Mouse (Mus musculus) MEL (cell line): Measurements from ENCODE around the gene Kank3. TPM values are rescaled to one million over a fixed set of nuclear protein-coding genes. Genes with fewer than 3 reads are reported as not detected.

Experiments used
- DNase-seq: peaks from one replicate; pipeline ENCODE4 v3.0.0; 2011; ENCODE audit warnings: low read depth, low spot score
- H3K27ac ChIP-seq: 2 replicates; pipeline ENCODE4 v1.5.1; 2012; ENCODE audit warnings: low read depth, mild to moderate bottlenecking, control low read depth, low read length, moderate library complexity; ENCODE audit not compliant: control insufficient read depth
- H3K27me3 ChIP-seq, 2 experiments: fragments of 150-350 bp in 1 of 2; sonication (generic) in 1 of 2; 2 replicates each; pipeline ENCODE4 v1.6.1; 2012; ENCODE audit warnings: low read length in 2 of 2, mild to moderate bottlenecking in 2 of 2, improper control_type of control experiment in 1 of 2, moderate library complexity in 1 of 2; ENCODE audit not compliant: insufficient read depth in 2 of 2, control insufficient read depth in 1 of 2
- H3K36me3 ChIP-seq, 2 experiments: 2 replicates each; pipeline ENCODE4 v1.6.1; 2012 to 2014; ENCODE audit warnings: low read length in 2 of 2, improper control_type of control experiment in 1 of 2, inconsistent platforms in 1 of 2, mild to moderate bottlenecking in 1 of 2; ENCODE audit not compliant: insufficient read depth in 2 of 2, control insufficient read depth in 1 of 2
- H3K4me1 ChIP-seq, 2 experiments: fragments of 150-350 bp in 1 of 2; sonication (generic) in 1 of 2; 2 replicates each; pipeline ENCODE4 v1.6.1; 2012; ENCODE audit warnings: low read length in 2 of 2, improper control_type of control experiment in 1 of 2, mild to moderate bottlenecking in 1 of 2; ENCODE audit not compliant: insufficient read depth in 2 of 2, control insufficient read depth in 1 of 2
- H3K4me3 ChIP-seq, 2 experiments: fragments of 150-350 bp in 1 of 2; sonication (generic) in 1 of 2; 2 replicates each; pipeline ENCODE4 v1.5.1; 2012; ENCODE audit warnings: low read depth in 2 of 2, low read length in 2 of 2, mild to moderate bottlenecking in 2 of 2, moderate library complexity in 2 of 2, control low read depth in 1 of 2, improper control_type of control experiment in 1 of 2; ENCODE audit not compliant: control insufficient read depth in 1 of 2, insufficient read depth in 1 of 2
- H3K79me2 ChIP-seq: 2 replicates; pipeline ENCODE4 v1.6.1; 2012; ENCODE audit warnings: mild to moderate bottlenecking, low read length, moderate library complexity; ENCODE audit not compliant: control insufficient read depth, poor library complexity, insufficient read depth
- H3K9ac ChIP-seq: 2 replicates; pipeline ENCODE4 v1.6.1; 2012; ENCODE audit warnings: low read depth, mild to moderate bottlenecking, control low read depth, low read length, moderate library complexity; ENCODE audit not compliant: control insufficient read depth, poor library complexity, severe bottlenecking
- H3K9me3 ChIP-seq: fragments of 150-350 bp; sonication (generic); replicated peaks from 2 replicates; pipeline ENCODE4 v1.6.1; 2012; ENCODE audit warnings: mild to moderate bottlenecking, low read length, improper control_type of control experiment, moderate library complexity; ENCODE audit not compliant: insufficient read depth
- BHLHE40 ChIP-seq: IDR thresholded peaks from 2 replicates; pipeline ENCODE4 v1.6.1; 2012; ENCODE audit warnings: low read depth, mild to moderate bottlenecking, inconsistent platforms, low read length, improper control_type of control experiment, borderline replicate concordance
- ELF1 ChIP-seq: IDR thresholded peaks from 2 replicates; pipeline ENCODE4 v1.6.1; 2014; ENCODE audit warnings: low read depth, mild to moderate bottlenecking, inconsistent platforms, low read length, improper control_type of control experiment, moderate library complexity
- EP300 ChIP-seq, 2 experiments: IDR thresholded peaks; 2 replicates each; pipeline ENCODE4 v1.6.1; 2011; ENCODE audit warnings: improper control_type of control experiment in 2 of 2, low read length in 2 of 2, low read depth in 1 of 2, mild to moderate bottlenecking in 1 of 2
- ETS1 ChIP-seq: IDR thresholded peaks from 2 replicates; pipeline ENCODE4 v1.6.1; 2012; ENCODE audit warnings: low read depth, mild to moderate bottlenecking, inconsistent platforms, low read length, improper control_type of control experiment, moderate library complexity
- GATA1 ChIP-seq: IDR thresholded peaks from 2 replicates; pipeline ENCODE4 v1.6.1; 2011; ENCODE audit warnings: low read depth, low read length, improper control_type of control experiment
- KAT2A ChIP-seq: conservative IDR thresholded peaks from 2 replicates; pipeline ENCODE4 v1.6.1; 2012; ENCODE audit warnings: low read depth, low read length, improper control_type of control experiment, inconsistent platforms
- MAFK ChIP-seq: IDR thresholded peaks from 2 replicates; pipeline ENCODE4 v1.6.1; 2011; ENCODE audit warnings: low read depth, mild to moderate bottlenecking, low read length, improper control_type of control experiment, borderline replicate concordance
- MAZ ChIP-seq: IDR thresholded peaks from 2 replicates; pipeline ENCODE4 v1.6.1; 2012; ENCODE audit warnings: low read depth, mild to moderate bottlenecking, inconsistent platforms, low read length, improper control_type of control experiment
- MXI1 ChIP-seq: IDR thresholded peaks from 2 replicates; pipeline ENCODE4 v1.6.1; 2011; ENCODE audit warnings: mild to moderate bottlenecking, low read depth, low read length, improper control_type of control experiment
- MYB ChIP-seq: IDR thresholded peaks from 2 replicates; pipeline ENCODE4 v1.6.1; 2011; ENCODE audit warnings: mild to moderate bottlenecking, low read depth, low read length, improper control_type of control experiment
- MYC ChIP-seq: IDR thresholded peaks from 2 replicates; pipeline ENCODE4 v1.6.1; 2011; ENCODE audit warnings: low read depth, mild to moderate bottlenecking, low read length, improper control_type of control experiment, moderate library complexity
- NRF1 ChIP-seq: IDR thresholded peaks from 2 replicates; pipeline ENCODE4 v1.6.1; 2014; ENCODE audit warnings: low read depth, mild to moderate bottlenecking, inconsistent platforms, low read length, improper control_type of control experiment, moderate library complexity; ENCODE audit not compliant: poor library complexity, insufficient read depth, severe bottlenecking
- POLR2AphosphoS2 ChIP-seq: IDR thresholded peaks from 2 replicates; pipeline ENCODE4 v1.6.1; 2011; ENCODE audit warnings: low read length, improper control_type of control experiment
- POLR2AphosphoS5 ChIP-seq: IDR thresholded peaks from 2 replicates; pipeline ENCODE4 v1.6.1; 2012; ENCODE audit warnings: low read depth, borderline replicate concordance, mild to moderate bottlenecking, inconsistent platforms, low read length, moderate library complexity, mixed read lengths
- RCOR1 ChIP-seq: IDR thresholded peaks from 2 replicates; pipeline ENCODE4 v1.6.1; 2012; ENCODE audit warnings: low read depth, mild to moderate bottlenecking, inconsistent platforms, low read length, improper control_type of control experiment
- SIN3A ChIP-seq: IDR thresholded peaks from 2 replicates; pipeline ENCODE4 v1.6.1; 2012; ENCODE audit warnings: low read length, improper control_type of control experiment, inconsistent platforms
- TAL1 ChIP-seq: IDR thresholded peaks from 2 replicates; pipeline ENCODE4 v1.6.1; 2012; ENCODE audit warnings: mild to moderate bottlenecking, inconsistent platforms, low read length, moderate library complexity, mixed read lengths
- TBP ChIP-seq: IDR thresholded peaks from 2 replicates; pipeline ENCODE4 v1.8.0; 2011; ENCODE audit warnings: low read depth, low read length, improper control_type of control experiment
- UBTF ChIP-seq: IDR thresholded peaks from 2 replicates; pipeline ENCODE4 v1.6.1; 2012; ENCODE audit warnings: low read depth, mild to moderate bottlenecking, inconsistent platforms, low read length, improper control_type of control experiment, moderate library complexity, borderline replicate concordance; ENCODE audit not compliant: insufficient read depth
- ZC3H11A ChIP-seq: IDR thresholded peaks from 2 replicates; pipeline ENCODE4 v1.6.1; 2012; ENCODE audit warnings: low read depth, mild to moderate bottlenecking, inconsistent platforms, low read length, improper control_type of control experiment
- ZKSCAN1 ChIP-seq: IDR thresholded peaks from 2 replicates; pipeline ENCODE4 v1.6.1; 2012; ENCODE audit warnings: low read depth, mild to moderate bottlenecking, inconsistent platforms, low read length, improper control_type of control experiment, moderate library complexity
- ZNF384 ChIP-seq: IDR thresholded peaks from 2 replicates; pipeline ENCODE4 v1.6.1; 2012; ENCODE audit warnings: low read depth, mild to moderate bottlenecking, inconsistent platforms, low read length, improper control_type of control experiment
- polyA plus RNA-seq, 2 experiments: library from polyadenylated mRNA; stranded (reverse) in 1 of 2; unstranded in 1 of 2; fragments of >175 nt in 1 of 2; fragments of >200 nt in 1 of 2; gene quantifications; 2 replicates each; pipeline versions ENCODE4 v1.2.1 to v1.2.4; 2012; ENCODE audit warnings: low replicate concordance in 2 of 2, low read depth in 1 of 2; ENCODE audit not compliant: insufficient read length in 2 of 2, insufficient read depth in 1 of 2, missing spikeins in 1 of 2
- total RNA-seq: library from RNA; depleted of rRNA; stranded (reverse); fragments of 300-350 nt; gene quantifications from 2 replicates; pipeline ENCODE4 v1.2.3, GENCODE M21; 2012

Gene Kank3
- total and polyA plus RNA-seq, 3 experiments, result 5.2 to 5.5 TPM; not detected in 1

GRCm38 (mm10) chr17:33826850-33827249 is 16.5 kb downstream of the Kank3 start (continued):
- no peak for TF ChIP-seq ZKSCAN1
- no peak for TF ChIP-seq ETS1
- no peak for TF ChIP-seq MXI1
- TF ChIP-seq POLR2AphosphoS5, result no peak
- no peak for TF ChIP-seq MAFK
- TF ChIP-seq RCOR1, result no peak
- no peak for TF ChIP-seq KAT2A
- TF ChIP-seq ELF1, result no peak
- no peak for TF ChIP-seq POLR2AphosphoS2
- TF ChIP-seq EP300 (IDR thresholded peaks at IDR 0.05; ENCODE audit: low read depth in 1 of 2, low read length in 2 of 2), result no peak
- no peak for TF ChIP-seq MYB
- TF ChIP-seq MYC, result no peak
- no peak for TF ChIP-seq TAL1
- no peak for TF ChIP-seq MAZ
- TF ChIP-seq SIN3A, result peak; percentile 19; the same call in 1 of the 2 replicates
- no peak for TF ChIP-seq BHLHE40
- TF ChIP-seq NRF1, result no peak
- no peak for TF ChIP-seq TBP
- TF ChIP-seq, all 39 proteins: peak for 8

- no peak for TF ChIP-seq POLR2AphosphoS5
- TF ChIP-seq TBP, result no peak
- TF ChIP-seq GATA1, result no peak
- TF ChIP-seq MAZ, result no peak
- no peak for TF ChIP-seq ZNF384
- no peak for TF ChIP-seq UBTF
- no peak for TF ChIP-seq ZC3H11A
- peaks cover 0 to 5% of the 10 kb centered on the region in 2 experiments; a peak in 2 of 4 replicates for H3K4me1 ChIP-seq
- no peak overlapping the region for H3K4me3 ChIP-seq
- H3K9ac ChIP-seq, result no peak overlapping the region
- H3K27me3 ChIP-seq, result no peaks in the 10 kb centered on the region
- peaks cover 11 to 13% of the 10 kb centered on the region in 2 experiments for H3K36me3 ChIP-seq
- H3K79me2 ChIP-seq, result peaks cover 28% of the 10 kb centered on the region
- no peak for DNase-seq
- H3K27ac ChIP-seq, result no peak overlapping the region
- H3K9me3 ChIP-seq, result no peaks in the 10 kb centered on the region
Observed at GRCm38 (mm10) chr17:33828892-33829291, 18.6 kb downstream of the Kank3 start.
